Mouse (Mus musculus) erythroblast, embryonic 14.5 days (primary cell): ENCODE measurements around the gene Ahctf1.

Experiments used
- GATA1 ChIP-seq: IDR thresholded peaks from 2 replicates; pipeline ENCODE4 v1.6.1; 2012; ENCODE audit warnings: low read length, inconsistent platforms, mixed read lengths
- TAL1 ChIP-seq: IDR thresholded peaks from 3 replicates; pipeline ENCODE4 v1.6.1; 2012; ENCODE audit warnings: low read length, inconsistent platforms, mixed read lengths

- TF ChIP-seq TAL1 (no peak), GATA1 (no peak)
Observed at GRCm38 (mm10) chr1:179847173-179847572, 43.7 kb upstream of the Ahctf1 start.
